Mouse (Mus musculus): ENCODE results near the gene Lrig2. TPM values are rescaled to one million over a fixed set of nuclear protein-coding genes. Genes with fewer than 3 reads are reported as not detected.
"Not testable (repeated sequence)": the region's sequence is repeated elsewhere in the genome, so short reads cannot be mapped to it uniquely, and the experiment has no call there.

Gene Lrig2
- polyA plus RNA-seq, 1 experiment from 2014 or later = 20.9 TPM

GRCm38 (mm10) chr3:104431156-104431847 lies 80.4 kb downstream of the Lrig2 start:
- H3K4me2 ChIP-seq (ENCODE audit: low read length) = no peak overlapping the region
- no peak overlapping the region for H3K27ac ChIP-seq (ENCODE audit: low read depth, low read length)
- H3K9me3 ChIP-seq (replicated peaks; ENCODE audit: control insufficient read depth, low read length) = no peaks in the 10 kb centered on the region
- 39% methylated on average over 13 of the region's 14 CpGs for WGBS
- no peaks in the 10 kb centered on the region for H3K36me3 ChIP-seq (ENCODE audit: control insufficient read depth, insufficient read depth, low read length)
- H3K4me1 ChIP-seq (ENCODE audit: control insufficient read depth, insufficient read depth, low read length) = no peaks in the 10 kb centered on the region
- DNase-seq (ENCODE audit: low spot score) (no peak), ATAC-seq (no peak)
- H3K9ac ChIP-seq (ENCODE audit: low read length) = no peak overlapping the region
- H3K4me3 ChIP-seq (ENCODE audit: low read depth, low read length) = no peak overlapping the region
- H3K27me3 ChIP-seq (replicated peaks; ENCODE audit: control insufficient read depth, insufficient read depth, low read length) = no peaks in the 10 kb centered on the region

- not testable (repeated sequence) for DNase-seq (ENCODE audit: low spot score); H3K27me3 ChIP-seq (replicated peaks; ENCODE audit: control insufficient read depth, insufficient read depth, low read length); H3K27ac ChIP-seq (ENCODE audit: low read depth, low read length); H3K9ac ChIP-seq (ENCODE audit: low read length); H3K36me3 ChIP-seq (ENCODE audit: control insufficient read depth, insufficient read depth, low read length); H3K9me3 ChIP-seq (replicated peaks; ENCODE audit: control insufficient read depth, low read length); ATAC-seq; H3K4me1 ChIP-seq (ENCODE audit: control insufficient read depth, insufficient read depth, low read length); H3K4me3 ChIP-seq (ENCODE audit: low read depth, low read length); H3K4me2 ChIP-seq (ENCODE audit: low read length)
- WGBS = 90% methylated on average over 2 of the region's 2 CpGs
Measured at GRCm38 (mm10) chr3:104427354-104427753, 84.4 kb downstream of the Lrig2 start.

- Histone ChIP-seq H3K9me3 (replicated peaks; ENCODE audit: control insufficient read depth, low read length) (no peaks in the 10 kb centered on the region), H3K4me3 (ENCODE audit: low read depth, low read length) (no peak overlapping the region), H3K4me1 (ENCODE audit: control insufficient read depth, insufficient read depth, low read length) (no peaks in the 10 kb centered on the region), H3K36me3 (ENCODE audit: control insufficient read depth, insufficient read depth, low read length) (no peaks in the 10 kb centered on the region), H3K27ac (ENCODE audit: low read depth, low read length) (no peak overlapping the region), H3K9ac (ENCODE audit: low read length) (no peak overlapping the region), H3K4me2 (ENCODE audit: low read length) (no peak overlapping the region), H3K27me3 (replicated peaks; ENCODE audit: control insufficient read depth, insufficient read depth, low read length) (no peaks in the 10 kb centered on the region)
- 80% methylated on average over 7 of the region's 7 CpGs for WGBS
- ATAC-seq = no peak
- peak; percentile 20 for DNase-seq (ENCODE audit: low spot score)
Measured at GRCm38 (mm10) chr3:104424346-104424745, 87.4 kb downstream of the Lrig2 start.

GRCm38 (mm10) chr3:104420929-104421328 lies 90.8 kb downstream of the Lrig2 start:
- WGBS = 87% methylated on average over 7 of the region's 7 CpGs
- Histone ChIP-seq H3K4me3 (ENCODE audit: low read depth, low read length) (no peak overlapping the region), H3K4me1 (ENCODE audit: control insufficient read depth, insufficient read depth, low read length) (no peaks in the 10 kb centered on the region), H3K4me2 (ENCODE audit: low read length) (no peak overlapping the region), H3K27ac (ENCODE audit: low read depth, low read length) (no peak overlapping the region), H3K9ac (ENCODE audit: low read length) (no peak overlapping the region), H3K27me3 (replicated peaks; ENCODE audit: control insufficient read depth, insufficient read depth, low read length) (no peaks in the 10 kb centered on the region), H3K36me3 (ENCODE audit: control insufficient read depth, insufficient read depth, low read length) (no peaks in the 10 kb centered on the region), H3K9me3 (replicated peaks; ENCODE audit: control insufficient read depth, low read length) (no peaks in the 10 kb centered on the region)
- DNase-seq (ENCODE audit: low spot score) (no peak), ATAC-seq (no peak)

GRCm38 (mm10) chr3:104419990-104420389 lies 91.7 kb downstream of the Lrig2 start:
- H3K4me1 ChIP-seq (ENCODE audit: control insufficient read depth, insufficient read depth, low read length) = no peaks in the 10 kb centered on the region
- DNase-seq (ENCODE audit: low spot score) = no peak

GRCm38 (mm10) chr3:104416806-104417205 lies 94.9 kb downstream of the Lrig2 start:
- no peak overlapping the region for H3K9ac ChIP-seq (ENCODE audit: low read length)
- no peaks in the 10 kb centered on the region for H3K36me3 ChIP-seq (ENCODE audit: control insufficient read depth, insufficient read depth, low read length)
- WGBS = 87% methylated on average over 5 of the region's 5 CpGs
- DNase-seq (ENCODE audit: low spot score) (no peak), ATAC-seq (no peak)
- H3K4me1 ChIP-seq (ENCODE audit: control insufficient read depth, insufficient read depth, low read length) = no peaks in the 10 kb centered on the region
- no peaks in the 10 kb centered on the region for H3K9me3 ChIP-seq (replicated peaks; ENCODE audit: control insufficient read depth, low read length)
- H3K27ac ChIP-seq (ENCODE audit: low read depth, low read length) = no peak overlapping the region
- no peaks in the 10 kb centered on the region for H3K27me3 ChIP-seq (replicated peaks; ENCODE audit: control insufficient read depth, insufficient read depth, low read length)
- no peak overlapping the region for H3K4me2 ChIP-seq (ENCODE audit: low read length)
- no peak overlapping the region for H3K4me3 ChIP-seq (ENCODE audit: low read depth, low read length)

More at GRCm38 (mm10) chr3:104419990-104420389, 91.7 kb downstream of the Lrig2 start:
- Histone ChIP-seq H3K4me3 (ENCODE audit: low read depth, low read length) (no peak overlapping the region), H3K27ac (ENCODE audit: low read depth, low read length) (no peak overlapping the region), H3K9ac (ENCODE audit: low read length) (no peak overlapping the region), H3K9me3 (replicated peaks; ENCODE audit: control insufficient read depth, low read length) (no peaks in the 10 kb centered on the region), H3K27me3 (replicated peaks; ENCODE audit: control insufficient read depth, insufficient read depth, low read length) (no peaks in the 10 kb centered on the region), H3K36me3 (ENCODE audit: control insufficient read depth, insufficient read depth, low read length) (no peaks in the 10 kb centered on the region), H3K4me2 (ENCODE audit: low read length) (no peak overlapping the region)
- 92% methylated on average over 4 of the region's 4 CpGs for WGBS
- ATAC-seq = no peak

- whole genome bisulfite sequencing = 82% methylated on average over 6 of the region's 6 CpGs
- Histone ChIP-seq H3K9ac (ENCODE audit: low read length) (no peak overlapping the region), H3K27me3 (replicated peaks; ENCODE audit: control insufficient read depth, insufficient read depth, low read length) (no peaks in the 10 kb centered on the region), H3K4me2 (ENCODE audit: low read length) (no peak overlapping the region), H3K9me3 (replicated peaks; ENCODE audit: control insufficient read depth, low read length) (no peaks in the 10 kb centered on the region), H3K4me1 (ENCODE audit: control insufficient read depth, insufficient read depth, low read length) (no peaks in the 10 kb centered on the region), H3K4me3 (ENCODE audit: low read depth, low read length) (no peak overlapping the region), H3K36me3 (ENCODE audit: control insufficient read depth, insufficient read depth, low read length) (no peaks in the 10 kb centered on the region), H3K27ac (ENCODE audit: low read depth, low read length) (no peak overlapping the region)
- DNase-seq (ENCODE audit: low spot score) (no peak), ATAC-seq (no peak)
Measured at GRCm38 (mm10) chr3:104412482-104412881, 99.2 kb downstream of the Lrig2 start.

- H3K27me3 ChIP-seq (replicated peaks; ENCODE audit: control insufficient read depth, insufficient read depth, low read length) = no peaks in the 10 kb centered on the region
- no peak overlapping the region for H3K9ac ChIP-seq (ENCODE audit: low read length)
- 80% methylated on average over 7 of the region's 7 CpGs for WGBS
- no peaks in the 10 kb centered on the region for H3K36me3 ChIP-seq (ENCODE audit: control insufficient read depth, insufficient read depth, low read length)
- H3K4me1 ChIP-seq (ENCODE audit: control insufficient read depth, insufficient read depth, low read length) = no peaks in the 10 kb centered on the region
- no peak overlapping the region for H3K27ac ChIP-seq (ENCODE audit: low read depth, low read length)
- ATAC-seq (no peak), DNase-seq (ENCODE audit: low spot score) (no peak)
- H3K9me3 ChIP-seq (replicated peaks; ENCODE audit: control insufficient read depth, low read length) = no peaks in the 10 kb centered on the region
- H3K4me3 ChIP-seq (ENCODE audit: low read depth, low read length) = no peak overlapping the region
- H3K4me2 ChIP-seq (ENCODE audit: low read length) = no peak overlapping the region
Measured at GRCm38 (mm10) chr3:104407506-104407905, 104.2 kb downstream of the Lrig2 start.

GRCm38 (mm10) chr3:104403582-104403981 lies 108.1 kb downstream of the Lrig2 start:
- H3K9me3 ChIP-seq (replicated peaks; ENCODE audit: control insufficient read depth, low read length) = no peaks in the 10 kb centered on the region
- no peak overlapping the region for H3K27ac ChIP-seq (ENCODE audit: low read depth, low read length)
- H3K36me3 ChIP-seq (ENCODE audit: control insufficient read depth, insufficient read depth, low read length) = no peaks in the 10 kb centered on the region
- DNase-seq (ENCODE audit: low spot score) = no peak
- no peak for ATAC-seq
- H3K9ac ChIP-seq (ENCODE audit: low read length) = no peak overlapping the region
- no peak overlapping the region for H3K4me3 ChIP-seq (ENCODE audit: low read depth, low read length)
- no peaks in the 10 kb centered on the region for H3K27me3 ChIP-seq (replicated peaks; ENCODE audit: control insufficient read depth, insufficient read depth, low read length)
- 82% methylated on average over 4 of the region's 4 CpGs for WGBS
- H3K4me2 ChIP-seq (ENCODE audit: low read length) = no peak overlapping the region
- H3K4me1 ChIP-seq (ENCODE audit: control insufficient read depth, insufficient read depth, low read length) = no peaks in the 10 kb centered on the region
